Mouse (Mus musculus) liver, embryonic 14 days (tissue): Measurements from ENCODE around the gene Plau. TPM values are rescaled to one million over a fixed set of nuclear protein-coding genes. Genes with fewer than 3 reads are reported as not detected.

Experiments used
- polyA plus RNA-seq: library from polyadenylated mRNA; depleted of rRNA; stranded (reverse); fragments of >200 nt; gene quantifications from 2 replicates; pipeline ENCODE4 v1.2.3, GENCODE M21; 2012; rRNA removed

The Plau gene
- polyA plus RNA-seq, result 1.3 TPM in 2 replicates

DNA sequence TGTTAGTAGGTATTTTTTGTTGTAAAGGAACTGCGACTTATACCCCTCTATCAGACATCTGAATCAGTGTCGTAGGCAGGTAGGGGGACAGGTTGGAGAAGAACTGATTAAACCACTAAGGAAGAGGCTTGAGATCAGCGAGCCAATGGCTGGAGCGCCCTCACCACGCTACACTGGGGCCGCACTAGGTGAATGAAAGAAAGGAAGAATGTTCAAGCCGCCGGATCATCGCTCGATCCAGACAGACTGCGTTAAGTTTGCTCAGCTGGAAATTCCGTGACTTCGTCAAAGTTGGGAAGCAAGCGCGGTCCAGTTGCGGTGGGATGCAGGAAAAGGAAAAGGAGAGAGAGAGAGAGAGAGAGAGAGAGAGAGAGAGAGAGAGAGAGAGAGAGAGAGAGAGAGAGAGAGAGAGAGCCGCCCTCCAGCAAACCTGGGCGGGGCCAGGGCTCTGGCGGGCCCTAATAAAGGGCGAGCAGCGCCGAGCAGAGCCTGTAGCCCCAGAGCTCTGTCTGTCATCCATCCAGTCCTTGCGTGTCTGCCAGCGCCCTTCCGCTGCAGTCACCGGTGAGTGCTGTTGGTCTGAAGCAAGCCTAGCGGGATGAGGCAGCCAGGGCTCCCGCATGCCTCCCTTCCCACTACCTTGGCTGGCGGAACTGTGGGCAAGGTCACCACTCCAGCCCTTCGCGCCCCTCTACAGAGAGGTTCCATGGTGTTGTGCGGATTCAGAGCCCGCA is at the start of gene Plau:
Plau (plus strand) TSS at position 490 of the 734 bp plus-strand sequence.

DNA sequence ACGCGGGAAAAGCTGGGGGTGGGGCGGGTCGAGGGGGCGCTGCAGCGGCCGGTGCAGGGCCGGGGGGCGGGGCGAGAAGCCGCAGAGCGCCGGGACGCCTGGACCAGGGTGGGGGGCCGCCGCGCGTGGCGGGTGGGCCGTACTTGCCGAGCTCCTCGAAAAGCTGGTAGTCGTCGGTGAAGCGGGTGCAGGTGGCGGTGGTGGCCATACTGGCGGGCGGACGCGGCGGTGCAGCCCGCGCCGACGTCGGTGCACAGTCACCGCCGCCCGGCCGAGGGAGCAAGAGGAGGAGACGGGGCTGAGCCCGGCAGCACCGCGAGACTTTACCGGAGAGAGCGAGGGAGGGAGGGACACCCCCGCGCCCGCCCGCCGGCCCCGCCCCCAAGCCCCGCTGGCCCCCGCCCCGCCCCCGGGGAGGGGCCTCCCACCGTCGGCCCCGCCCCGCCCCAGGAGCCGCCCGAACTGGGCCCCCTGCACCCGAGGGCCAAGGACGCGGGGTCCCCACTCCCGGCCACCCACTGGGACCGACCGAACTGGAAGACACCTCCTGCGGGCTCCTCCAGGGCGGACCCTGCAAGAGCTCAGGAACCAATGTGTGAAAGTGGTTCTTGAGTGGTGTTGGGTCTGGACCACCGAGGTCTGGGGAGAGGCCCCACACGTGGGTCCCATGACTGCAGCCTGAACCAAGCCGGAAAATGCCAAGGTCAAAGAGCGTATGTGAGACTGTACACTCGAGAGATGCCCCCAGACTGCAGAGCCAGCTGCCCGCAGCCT is 42.5 kb upstream of the Plau start, which contains the start of gene Camk2g:
Camk2g (minus strand) TSS at position 331 of the 774 bp plus-strand sequence.

Other genes with a start within 250 kb of the Plau start
- 1.5 TPM in 2 replicates for gene Usp54, start 195.6 kb upstream of the Plau start, polyA plus RNA-seq
- 0.08 and 0.36 TPM in 2 replicates for gene Myoz1, start 180.1 kb upstream of the Plau start, polyA plus RNA-seq
- 0.05 and 0.43 TPM in 2 replicates for gene Synpo2l, start 168.3 kb upstream of the Plau start, polyA plus RNA-seq
- gene Sec24c, start 162.4 kb upstream of the Plau start, polyA plus RNA-seq, result 31.9 and 38.3 TPM in 2 replicates
- 3.0 and 3.4 TPM in 2 replicates for gene Fut11, start 141.7 kb upstream of the Plau start, polyA plus RNA-seq
- gene Chchd1, start 133.7 kb upstream of the Plau start, polyA plus RNA-seq, result 63.3 and 71.3 TPM in 2 replicates
- 13.7 and 15.3 TPM in 2 replicates for gene Zswim8, start 129.1 kb upstream of the Plau start, polyA plus RNA-seq
- 19.0 and 23.5 TPM in 2 replicates for gene Ndst2, start 102.1 kb upstream of the Plau start, polyA plus RNA-seq
- gene Camk2g, start 42.6 kb upstream of the Plau start, polyA plus RNA-seq, result 4.9 and 6.0 TPM in 2 replicates
- 16.5 and 18.4 TPM in 2 replicates for gene Vcl, start 92.7 kb downstream of the Plau start, polyA plus RNA-seq
- gene Ap3m1, start 215.8 kb downstream of the Plau start, polyA plus RNA-seq, result 22.4 and 27.4 TPM in 2 replicates
- 56.1 and 69.6 TPM in 2 replicates for gene Adk, start 215.9 kb downstream of the Plau start, polyA plus RNA-seq